Mouse (Mus musculus): ENCODE measurements around the gene Dnaja2. TPM values are rescaled to one million over a fixed set of nuclear protein-coding genes. Genes with fewer than 3 reads are reported as not detected.

The Dnaja2 gene
- 100 to 1,000 TPM; 148 to 162 TPM for total RNA-seq (2023)

DNA sequence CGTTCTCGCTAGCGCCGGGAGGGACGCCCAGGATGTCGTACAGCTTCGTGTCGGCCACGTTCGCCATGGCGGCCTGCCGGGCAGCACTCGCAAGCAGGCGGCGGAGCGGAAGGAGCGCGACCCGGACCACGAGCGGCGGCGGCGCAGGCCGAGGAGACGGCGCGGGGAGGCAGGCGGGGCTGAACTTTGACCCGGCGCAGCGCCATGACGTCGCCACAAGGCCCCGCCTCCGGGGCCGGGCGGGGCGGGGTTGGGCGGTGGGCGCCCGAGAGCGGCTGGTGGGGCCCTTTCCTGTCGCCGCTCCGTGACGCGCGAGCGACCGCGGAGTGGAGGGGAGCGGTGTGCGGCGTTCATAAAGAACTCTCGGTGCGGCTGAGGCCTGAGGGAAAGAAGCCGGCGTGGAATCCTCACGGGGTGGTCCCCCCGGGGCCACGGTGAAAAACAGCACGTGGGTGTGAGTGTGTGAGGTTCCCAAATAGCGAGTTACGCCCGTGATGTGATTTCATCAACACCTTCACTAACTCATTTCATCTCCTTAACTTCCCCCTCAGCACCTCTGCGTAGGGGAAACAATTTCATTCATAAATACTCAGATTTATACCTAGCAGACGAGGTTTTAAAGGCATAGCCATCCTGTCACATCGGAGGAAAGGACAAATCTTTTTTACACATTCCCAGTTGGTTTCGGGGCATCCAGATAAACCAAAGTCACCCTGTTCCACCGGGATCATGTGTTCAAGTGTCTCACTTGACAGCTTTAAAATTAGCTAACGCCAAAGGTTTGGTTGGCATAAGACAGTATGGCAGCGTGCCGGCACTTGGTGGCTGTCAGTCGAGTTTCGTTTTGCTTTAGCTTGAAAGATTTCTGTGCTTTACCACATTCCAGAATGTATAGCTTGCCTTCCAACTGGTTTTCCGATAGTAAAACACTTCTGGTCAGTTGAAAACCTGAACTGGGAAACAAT is at the start of gene Dnaja2:
Dnaja2 (minus strand) TSS at position 164 of the 965 bp plus-strand sequence.

DNA sequence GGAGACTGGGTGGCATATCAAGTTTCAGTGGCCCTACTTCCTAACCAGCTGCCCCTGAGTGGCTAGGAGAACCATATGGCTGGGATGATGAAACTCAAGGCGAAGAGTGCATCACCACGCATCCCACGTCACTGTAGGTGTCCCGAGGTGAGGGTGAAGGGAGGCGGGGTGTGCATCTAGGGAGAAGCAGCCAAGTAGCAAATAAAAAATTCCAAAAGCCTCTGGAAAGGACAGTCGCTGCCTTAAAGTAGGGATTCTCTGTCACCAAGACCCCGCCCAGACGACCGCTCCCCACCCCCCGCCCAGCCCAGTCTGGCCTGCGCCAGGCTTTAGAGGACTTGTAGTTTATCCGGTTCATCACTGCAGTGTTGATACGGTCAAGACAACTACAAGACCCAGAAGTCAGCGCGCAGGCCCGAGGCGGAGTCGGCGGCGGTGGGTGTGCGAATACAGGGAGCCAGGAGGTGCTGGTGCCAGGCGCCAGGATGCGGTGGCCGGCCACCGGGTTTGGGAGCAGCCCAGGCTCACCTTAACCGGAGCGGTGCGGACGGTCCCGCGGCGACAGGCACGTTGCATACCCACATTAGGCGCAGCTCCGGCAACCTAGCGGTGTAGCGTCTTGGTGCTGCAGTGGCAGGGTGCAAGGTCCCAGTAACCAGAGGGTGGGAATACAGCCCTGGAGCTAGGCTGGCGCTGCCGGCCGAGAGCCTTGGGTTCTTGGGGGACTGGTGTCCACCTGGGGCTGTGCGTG is 62.8 kb downstream of the Dnaja2 start, which contains the start of gene Gpt2:
Gpt2 (plus strand) TSS at position 452 of the 751 bp plus-strand sequence.

Other genes starting within 250 kb of the Dnaja2 start
- gene Mylk3, start 169.0 kb downstream of the Dnaja2 start, total RNA-seq (2023): under 1 TPM in 1 of 2 experiments, not detected in 1; 0.83 TPM
- gene 4921524J17Rik, start 122.5 kb downstream of the Dnaja2 start, total RNA-seq (2023): 10 to 100 TPM; 17.0 to 18.3 TPM
- gene Gpt2, start 62.8 kb downstream of the Dnaja2 start, total RNA-seq (2023): under 1 TPM; 0.77 to 0.87 TPM
- 1 to 10 TPM; 3.1 to 4.4 TPM for gene Neto2, start 145.6 kb upstream of the Dnaja2 start, total RNA-seq (2023)